Mouse (Mus musculus): ENCODE measurements around the gene Max. TPM values are rescaled to one million over a fixed set of nuclear protein-coding genes. Genes with fewer than 3 reads are reported as not detected.
A peak's percentile ranks its signal among the peaks of the same experiment; 100 is the strongest.

Max gene
- total RNA-seq (2014; rRNA removed) (44.0 and 60.1 TPM in 2 replicates), polyA plus RNA-seq (2015; fragmentation: Nextera tagmentation; extraction: Ambion mirVana) (18.2 TPM in 2 replicates)

DNA sequence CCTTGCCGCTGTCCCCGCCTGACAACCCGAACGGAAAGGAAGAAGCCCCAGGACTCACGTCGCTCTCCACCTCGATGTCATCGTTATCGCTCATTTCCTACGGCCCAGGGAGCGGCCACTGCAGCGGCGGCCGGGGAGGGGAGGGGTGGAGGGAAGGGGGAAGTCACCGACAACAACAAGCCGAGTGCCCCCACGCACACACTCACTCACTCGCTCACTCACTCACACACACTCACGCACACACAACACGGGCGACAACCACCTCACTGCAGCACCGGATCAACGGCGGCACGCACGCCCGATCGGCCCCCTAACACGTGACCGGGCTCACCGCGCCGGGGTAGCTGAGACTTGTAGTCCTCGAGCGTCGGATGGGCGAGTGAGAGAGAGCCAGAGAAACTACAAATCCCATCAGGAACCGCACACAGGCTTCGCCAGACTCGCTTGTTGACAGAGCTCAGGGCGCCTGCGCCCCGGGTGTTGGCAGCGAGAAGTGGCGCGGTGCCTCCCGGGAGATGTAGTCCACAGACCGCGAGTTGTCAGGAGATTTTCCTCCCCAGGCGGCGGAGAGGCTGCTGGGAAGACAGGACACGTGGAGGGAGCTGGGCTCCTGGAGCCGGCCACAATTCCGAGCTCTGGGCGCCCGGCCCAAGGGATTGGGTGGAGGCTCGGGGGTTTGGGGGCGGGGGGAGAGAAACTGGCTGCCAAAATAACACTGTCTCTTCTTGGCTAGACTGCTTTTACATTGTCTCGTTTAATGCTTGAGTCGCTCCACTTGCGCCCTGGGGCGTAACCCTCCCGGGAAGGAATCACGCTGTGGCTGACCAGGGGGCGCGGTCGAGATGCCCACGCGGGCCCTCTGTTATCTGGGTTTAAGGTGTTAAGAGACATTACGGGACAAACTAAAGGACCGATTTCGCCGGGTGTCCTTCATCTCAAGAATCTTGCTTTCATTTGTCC, at the start of gene Max:
TSS of gene Max (minus strand) at position 270 of the 960 bp plus-strand sequence.
- peaks cover 14% of the 10 kb centered on the region for H3K4me1 ChIP-seq (ENCODE audit: insufficient read depth, low read length)
- peak within 1 kb of the TSS; percentile 80 for H3K4me2 ChIP-seq (ENCODE audit: low read depth, low read length)
- peak; percentile 49 for TF ChIP-seq CTCF (IDR thresholded peaks at IDR 0.05; ENCODE audit: low read depth)
- DNase-seq (ENCODE audit: low spot score) (peak; percentile 100), ATAC-seq (peak; percentile 99)
- H3K4me3 ChIP-seq (ENCODE audit: low read length), result peak within 1 kb of the TSS; percentile 99
- H3K27me3 ChIP-seq (ENCODE audit: insufficient read depth, low read length), result no peaks in the 10 kb centered on the region
- H3K36me3 ChIP-seq (ENCODE audit: insufficient read depth, low read length), result peaks cover 5% of the 10 kb centered on the region
- H3K9ac ChIP-seq (replicated peaks; ENCODE audit: low read length), result peak within 1 kb of the TSS; percentile 94
- no peaks in the 10 kb centered on the region for H3K9me3 ChIP-seq (ENCODE audit: low read length)
- WGBS, result under 1% methylated on average over 70 of the region's 73 CpGs
- H3K27ac ChIP-seq, result peak within 1 kb of the TSS; percentile 87

DNA sequence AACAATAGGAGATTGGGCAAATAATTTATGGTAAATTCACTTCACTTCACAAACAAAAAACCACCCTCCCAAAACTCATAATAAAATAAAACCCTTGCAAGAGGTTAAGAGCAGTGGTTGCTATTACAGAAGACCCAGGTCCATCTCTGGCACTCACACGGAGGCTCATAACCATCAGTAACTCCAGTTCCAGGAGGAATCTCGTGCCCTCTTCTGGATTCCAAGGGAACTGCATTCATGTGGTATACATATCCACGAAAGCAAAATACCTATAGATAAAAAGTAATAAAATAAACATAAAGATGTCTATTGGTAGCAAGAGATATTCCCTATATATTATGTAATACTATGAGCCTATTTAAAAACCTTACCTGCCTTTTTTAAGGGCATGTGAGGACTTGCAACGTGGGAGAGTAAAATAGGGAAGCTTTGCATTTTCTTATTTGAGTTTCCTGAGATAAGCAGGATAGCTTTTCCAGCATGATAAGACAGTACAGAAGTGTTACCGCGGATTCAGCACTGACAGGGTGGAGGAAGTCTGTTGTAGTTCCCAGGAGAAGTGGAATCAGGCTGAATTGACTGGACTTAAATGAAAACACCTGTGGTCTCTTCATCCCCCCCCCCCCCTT, 49.2 kb upstream of the Max start:
- TF ChIP-seq CTCF (IDR thresholded peaks at IDR 0.05; ENCODE audit: low read depth), result peak; percentile 53

GRCm38 (mm10) chr12:77009202-77010030, 47.4 kb upstream of the Max start:
- H3K4me3 ChIP-seq (ENCODE audit: low read length), result no peak overlapping the region
- H3K4me1 ChIP-seq (ENCODE audit: insufficient read depth, low read length), result no peaks in the 10 kb centered on the region
- H3K27me3 ChIP-seq (ENCODE audit: insufficient read depth, low read length), result no peaks in the 10 kb centered on the region
- H3K27ac ChIP-seq, result peak overlapping the region; percentile 11; the same call in 1 of the 2 replicates
- H3K4me2 ChIP-seq (ENCODE audit: low read depth, low read length), result no peak overlapping the region
- TF ChIP-seq CTCF (IDR thresholded peaks at IDR 0.05; ENCODE audit: low read depth), result peak; percentile 52
- no peak overlapping the region for H3K9ac ChIP-seq (replicated peaks; ENCODE audit: low read length)
- no peaks in the 10 kb centered on the region for H3K36me3 ChIP-seq (ENCODE audit: insufficient read depth, low read length)
- H3K9me3 ChIP-seq (ENCODE audit: low read length), result no peaks in the 10 kb centered on the region
- WGBS, result 53% methylated on average over 20 of the region's 20 CpGs
- peak; percentile 75 for DNase-seq (ENCODE audit: low spot score)
- ATAC-seq, result peak; percentile 67; the same call in 1 of the 2 replicates

More for the DNA sequence above, 49.2 kb upstream of the Max start:
- Histone ChIP-seq H3K4me2 (ENCODE audit: low read depth, low read length) (no peak overlapping the region), H3K27ac (no peak overlapping the region), H3K9me3 (ENCODE audit: low read length) (no peaks in the 10 kb centered on the region), H3K4me3 (ENCODE audit: low read length) (no peak overlapping the region), H3K4me1 (ENCODE audit: insufficient read depth, low read length) (no peaks in the 10 kb centered on the region), H3K36me3 (ENCODE audit: insufficient read depth, low read length) (no peaks in the 10 kb centered on the region), H3K27me3 (ENCODE audit: insufficient read depth, low read length) (no peaks in the 10 kb centered on the region), H3K9ac (replicated peaks; ENCODE audit: low read length) (no peak overlapping the region)
- DNase-seq (ENCODE audit: low spot score), result no peak
- WGBS, result 66% methylated on average over 6 of the region's 6 CpGs
- ATAC-seq, result no peak

- Histone ChIP-seq H3K27me3 (ENCODE audit: insufficient read depth, low read length) (no peaks in the 10 kb centered on the region), H3K36me3 (ENCODE audit: insufficient read depth, low read length) (no peaks in the 10 kb centered on the region), H3K27ac (no peak overlapping the region), H3K4me3 (ENCODE audit: low read length) (no peak overlapping the region), H3K9ac (replicated peaks; ENCODE audit: low read length) (no peak overlapping the region), H3K4me2 (ENCODE audit: low read depth, low read length) (no peak overlapping the region), H3K9me3 (ENCODE audit: low read length) (no peaks in the 10 kb centered on the region), H3K4me1 (ENCODE audit: insufficient read depth, low read length) (no peaks in the 10 kb centered on the region)
- 39% methylated on average over 10 of the region's 10 CpGs for WGBS
- no peak for DNase-seq (ENCODE audit: low spot score)
- 0 out of 2 replicates have a peak, but pooled peaks have one; percentile 22 for ATAC-seq
- no peak for TF ChIP-seq CTCF (IDR thresholded peaks at IDR 0.05; ENCODE audit: low read depth)
Observed at GRCm38 (mm10) chr12:77004893-77005292, 42.9 kb upstream of the Max start.

- no peak overlapping the region for H3K9ac ChIP-seq (replicated peaks; ENCODE audit: low read length)
- no peak for TF ChIP-seq CTCF (IDR thresholded peaks at IDR 0.05; ENCODE audit: low read depth)
- 87% methylated on average over 8 of the region's 8 CpGs for WGBS
- no peak overlapping the region for H3K27ac ChIP-seq
- ATAC-seq (no peak), DNase-seq (ENCODE audit: low spot score) (no peak)
- no peaks in the 10 kb centered on the region for H3K27me3 ChIP-seq (ENCODE audit: insufficient read depth, low read length)
- H3K36me3 ChIP-seq (ENCODE audit: insufficient read depth, low read length), result no peaks in the 10 kb centered on the region
- H3K4me3 ChIP-seq (ENCODE audit: low read length), result no peak overlapping the region
- H3K4me1 ChIP-seq (ENCODE audit: insufficient read depth, low read length), result no peaks in the 10 kb centered on the region
- no peaks in the 10 kb centered on the region for H3K9me3 ChIP-seq (ENCODE audit: low read length)
- H3K4me2 ChIP-seq (ENCODE audit: low read depth, low read length), result no peak overlapping the region
Observed at GRCm38 (mm10) chr12:77002551-77003228, 40.7 kb upstream of the Max start.

GRCm38 (mm10) chr12:77001312-77001711, 39.3 kb upstream of the Max start:
- Histone ChIP-seq H3K9ac (replicated peaks; ENCODE audit: low read length) (no peak overlapping the region), H3K4me1 (ENCODE audit: insufficient read depth, low read length) (no peaks in the 10 kb centered on the region), H3K4me3 (ENCODE audit: low read length) (no peak overlapping the region), H3K4me2 (ENCODE audit: low read depth, low read length) (no peak overlapping the region), H3K27me3 (ENCODE audit: insufficient read depth, low read length) (no peaks in the 10 kb centered on the region), H3K36me3 (ENCODE audit: insufficient read depth, low read length) (no peaks in the 10 kb centered on the region), H3K27ac (no peak overlapping the region), H3K9me3 (ENCODE audit: low read length) (no peaks in the 10 kb centered on the region)
- DNase-seq (ENCODE audit: low spot score) (no peak), ATAC-seq (no peak)
- WGBS, result 86% methylated on average over 1 of the region's 1 CpGs
- TF ChIP-seq CTCF (IDR thresholded peaks at IDR 0.05; ENCODE audit: low read depth), result no peak

All from hindbrain, postnatal 0 days (tissue).